Mouse (Mus musculus): ENCODE data around the gene Rilpl1. TPM values are rescaled to one million over a fixed set of nuclear protein-coding genes. Genes with fewer than 3 reads are reported as not detected.
"Not testable (repeated sequence)": the region's sequence is repeated elsewhere in the genome, so short reads cannot be mapped to it uniquely, and the experiment has no call there.

Rilpl1 gene
- polyA plus RNA-seq, 1 experiment: 19.8 TPM

- H3K4me1 ChIP-seq (ENCODE audit: control insufficient read depth, insufficient read depth, low read length): not testable (repeated sequence)
- Histone ChIP-seq H3K27ac (ENCODE audit: insufficient read depth, low read length) (peak overlapping the region; percentile 63), H3K4me3 (ENCODE audit: insufficient read depth, low read length) (peak overlapping the region; percentile 73)
- 0 out of 2 replicates have a peak, but pooled peaks have one; percentile 5 for TF ChIP-seq POLR2A (IDR thresholded peaks at IDR 0.05; ENCODE audit: low read depth, low read length)
Measured at GRCm38 (mm10) chr5:124551349-124552093, 20.3 kb upstream of the Rilpl1 start.

- H3K4me3 ChIP-seq (ENCODE audit: insufficient read depth, low read length); H3K4me1 ChIP-seq (ENCODE audit: control insufficient read depth, insufficient read depth, low read length); H3K27ac ChIP-seq (ENCODE audit: insufficient read depth, low read length): not testable (repeated sequence)
Measured at GRCm38 (mm10) chr5:124550737-124551136, 19.5 kb upstream of the Rilpl1 start.

GRCm38 (mm10) chr5:124541602-124541973 is 10.4 kb upstream of the Rilpl1 start:
- Histone ChIP-seq H3K4me1 (ENCODE audit: control insufficient read depth, insufficient read depth, low read length) (peaks cover 4% of the 10 kb centered on the region), H3K4me3 (ENCODE audit: insufficient read depth, low read length) (peak overlapping the region; percentile 82), H3K27ac (ENCODE audit: insufficient read depth, low read length) (peak overlapping the region; percentile 90; the same call in 1 of the 2 replicates)
- TF ChIP-seq POLR2A (IDR thresholded peaks at IDR 0.05; ENCODE audit: low read depth, low read length): no peak

- peak overlapping the region; percentile 82 for H3K4me3 ChIP-seq (ENCODE audit: insufficient read depth, low read length)
- TF ChIP-seq CTCF (IDR thresholded peaks at IDR 0.05; ENCODE audit: borderline replicate concordance, insufficient read depth, low read length) (no peak), POLR2A (IDR thresholded peaks at IDR 0.05; ENCODE audit: low read depth, low read length) (no peak; the same call in 1 of the 2 replicates)
- H3K27ac ChIP-seq (ENCODE audit: insufficient read depth, low read length): peak overlapping the region; percentile 90
- peaks cover 4% of the 10 kb centered on the region for H3K4me1 ChIP-seq (ENCODE audit: control insufficient read depth, insufficient read depth, low read length)
Measured at GRCm38 (mm10) chr5:124540905-124541601, 9.9 kb upstream of the Rilpl1 start.

GRCm38 (mm10) chr5:124540383-124540786 is 9.2 kb upstream of the Rilpl1 start, which contains the start of gene Tmed2:
Tmed2 (plus strand) TSS chr5:124540695.
- peak within 1 kb of the TSS; percentile 82 for H3K4me3 ChIP-seq (ENCODE audit: insufficient read depth, low read length)
- peak within 1 kb of the TSS; percentile 90 for H3K27ac ChIP-seq (ENCODE audit: insufficient read depth, low read length)
- peaks cover 4% of the 10 kb centered on the region for H3K4me1 ChIP-seq (ENCODE audit: control insufficient read depth, insufficient read depth, low read length)
- peak; percentile 42; the same call in 1 of the 2 replicates for TF ChIP-seq POLR2A (IDR thresholded peaks at IDR 0.05; ENCODE audit: low read depth, low read length)
- no peak for TF ChIP-seq CTCF (IDR thresholded peaks at IDR 0.05; ENCODE audit: borderline replicate concordance, insufficient read depth, low read length)

GRCm38 (mm10) chr5:124539905-124540304 is 8.7 kb upstream of the Rilpl1 start:
- Histone ChIP-seq H3K4me1 (ENCODE audit: control insufficient read depth, insufficient read depth, low read length) (peaks cover 4% of the 10 kb centered on the region), H3K27ac (ENCODE audit: insufficient read depth, low read length) (no peak overlapping the region), H3K4me3 (ENCODE audit: insufficient read depth, low read length) (no peak overlapping the region)
- no peak for TF ChIP-seq CTCF (IDR thresholded peaks at IDR 0.05; ENCODE audit: borderline replicate concordance, insufficient read depth, low read length)
- no peak for TF ChIP-seq POLR2A (IDR thresholded peaks at IDR 0.05; ENCODE audit: low read depth, low read length)

GRCm38 (mm10) chr5:124538813-124539792 is 7.9 kb upstream of the Rilpl1 start:
- H3K27ac ChIP-seq (ENCODE audit: insufficient read depth, low read length): no peak overlapping the region
- no peak overlapping the region for H3K4me3 ChIP-seq (ENCODE audit: insufficient read depth, low read length)
- no peak for TF ChIP-seq POLR2A (IDR thresholded peaks at IDR 0.05; ENCODE audit: low read depth, low read length)
- no peak for TF ChIP-seq CTCF (IDR thresholded peaks at IDR 0.05; ENCODE audit: borderline replicate concordance, insufficient read depth, low read length)
- H3K4me1 ChIP-seq (ENCODE audit: control insufficient read depth, insufficient read depth, low read length): peaks cover 4% of the 10 kb centered on the region

- H3K4me3 ChIP-seq (ENCODE audit: insufficient read depth, low read length): no peak overlapping the region
- H3K4me1 ChIP-seq (ENCODE audit: control insufficient read depth, insufficient read depth, low read length): 0 out of 2 replicates have a peak, but pooled peaks cover 3% of the 10 kb centered on the region
- TF ChIP-seq POLR2A (IDR thresholded peaks at IDR 0.05; ENCODE audit: low read depth, low read length) (peak; percentile 28; the same call in 1 of the 2 replicates), CTCF (IDR thresholded peaks at IDR 0.05; ENCODE audit: borderline replicate concordance, insufficient read depth, low read length) (no peak)
- no peak overlapping the region for H3K27ac ChIP-seq (ENCODE audit: insufficient read depth, low read length)
Measured at GRCm38 (mm10) chr5:124536776-124537175, 5.6 kb upstream of the Rilpl1 start.

- Histone ChIP-seq H3K4me1 (ENCODE audit: control insufficient read depth, insufficient read depth, low read length) (0 out of 2 replicates have a peak, but pooled peaks cover 3% of the 10 kb centered on the region), H3K27ac (ENCODE audit: insufficient read depth, low read length) (no peak overlapping the region), H3K4me3 (ENCODE audit: insufficient read depth, low read length) (no peak overlapping the region)
- no peak for TF ChIP-seq CTCF (IDR thresholded peaks at IDR 0.05; ENCODE audit: borderline replicate concordance, insufficient read depth, low read length)
- no peak for TF ChIP-seq POLR2A (IDR thresholded peaks at IDR 0.05; ENCODE audit: low read depth, low read length)
Measured at GRCm38 (mm10) chr5:124535016-124535415, 3.8 kb upstream of the Rilpl1 start.

Data from embryonic fibroblast, embryonic 13.5 days (primary cell).